Mouse (Mus musculus): Measurements from ENCODE around the gene Parvb. TPM values are rescaled to one million over a fixed set of nuclear protein-coding genes. Genes with fewer than 3 reads are reported as not detected.

The Parvb gene
- polyA plus RNA-seq, 1 experiment from 2014 or later = 2.6 TPM

- Histone ChIP-seq H3K4me3 (no peak overlapping the region), H3K27me3 (no peaks in the 10 kb centered on the region), H3K9me3 (replicated peaks) (no peaks in the 10 kb centered on the region), H3K9ac (no peak overlapping the region), H3K27ac (no peak overlapping the region), H3K36me3 (ENCODE audit: poor library complexity, severe bottlenecking) (peaks cover 76% of the 10 kb centered on the region), H3K4me2 (no peak overlapping the region), H3K4me1 (peaks cover 9% of the 10 kb centered on the region)
- 92% methylated on average over 13 of the region's 13 CpGs for WGBS
- ATAC-seq = no peak
Observed at GRCm38 (mm10) chr15:84210941-84211340, 20.9 kb upstream of the Parvb start.

- ATAC-seq = no peak
- H3K4me2 ChIP-seq = no peak overlapping the region
- no peaks in the 10 kb centered on the region for H3K27me3 ChIP-seq
- H3K9ac ChIP-seq = no peak overlapping the region
- WGBS = 80% methylated on average over 4 of the region's 4 CpGs
- peaks cover 70% of the 10 kb centered on the region for H3K36me3 ChIP-seq (ENCODE audit: poor library complexity, severe bottlenecking)
- no peaks in the 10 kb centered on the region for H3K9me3 ChIP-seq (replicated peaks)
- no peak overlapping the region for H3K27ac ChIP-seq
- H3K4me3 ChIP-seq = no peak overlapping the region
- peaks cover 12% of the 10 kb centered on the region for H3K4me1 ChIP-seq
Observed at GRCm38 (mm10) chr15:84211564-84211963, 20.3 kb upstream of the Parvb start.

GRCm38 (mm10) chr15:84212031-84212755 lies 19.6 kb upstream of the Parvb start:
- peak; percentile 71 for ATAC-seq
- no peak overlapping the region for H3K27ac ChIP-seq
- H3K36me3 ChIP-seq (ENCODE audit: poor library complexity, severe bottlenecking) = peaks cover 64% of the 10 kb centered on the region
- 41% methylated on average over 6 of the region's 6 CpGs for WGBS
- H3K9ac ChIP-seq = no peak overlapping the region
- H3K9me3 ChIP-seq (replicated peaks) = no peaks in the 10 kb centered on the region
- H3K4me2 ChIP-seq = no peak overlapping the region
- no peak overlapping the region for H3K4me3 ChIP-seq
- H3K27me3 ChIP-seq = no peaks in the 10 kb centered on the region
- H3K4me1 ChIP-seq = peaks cover 19% of the 10 kb centered on the region

GRCm38 (mm10) chr15:84212756-84213105 lies 19.1 kb upstream of the Parvb start:
- no peaks in the 10 kb centered on the region for H3K9me3 ChIP-seq (replicated peaks)
- no peak overlapping the region for H3K9ac ChIP-seq
- WGBS = 93% methylated on average over 2 of the region's 2 CpGs
- no peak overlapping the region for H3K27ac ChIP-seq
- H3K4me1 ChIP-seq = peaks cover 23% of the 10 kb centered on the region
- no peaks in the 10 kb centered on the region for H3K27me3 ChIP-seq
- 0 out of 2 replicates have a peak, but pooled peaks have one; percentile 2 for ATAC-seq
- no peak overlapping the region for H3K4me3 ChIP-seq
- H3K4me2 ChIP-seq = no peak overlapping the region
- peaks cover 58% of the 10 kb centered on the region for H3K36me3 ChIP-seq (ENCODE audit: poor library complexity, severe bottlenecking)

DNA sequence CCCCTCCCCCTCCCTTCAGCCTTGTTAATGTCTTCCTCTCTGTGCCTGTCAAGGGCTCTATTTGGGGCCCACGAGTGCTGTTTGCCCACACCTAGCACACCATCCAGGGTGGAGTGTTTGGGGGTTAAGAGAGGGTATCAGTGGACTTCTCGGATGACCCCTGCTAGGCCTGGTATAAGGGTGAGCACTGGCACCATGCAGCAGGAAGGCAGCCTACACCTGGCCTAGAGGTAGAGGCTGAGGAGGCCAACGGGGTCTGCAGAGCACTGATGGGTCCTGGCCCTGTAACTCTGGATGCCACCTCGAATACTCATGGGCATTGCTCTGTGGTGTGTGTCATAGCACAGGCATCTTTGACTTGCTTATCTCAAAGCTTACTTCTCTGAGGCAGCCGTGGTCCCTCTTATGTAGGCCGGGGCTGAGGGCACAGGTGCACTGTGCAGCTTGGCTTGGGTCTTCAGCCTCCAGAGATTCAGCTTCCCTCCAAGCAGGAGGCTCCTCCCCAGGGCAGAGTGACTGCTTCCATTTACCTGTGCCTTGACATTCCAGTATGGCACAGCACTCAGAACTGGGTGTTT lies 18.6 kb upstream of the Parvb start:
- Histone ChIP-seq H3K9me3 (replicated peaks) (no peaks in the 10 kb centered on the region), H3K4me1 (peaks cover 28% of the 10 kb centered on the region), H3K4me2 (no peak overlapping the region), H3K4me3 (no peak overlapping the region), H3K36me3 (ENCODE audit: poor library complexity, severe bottlenecking) (peaks cover 55% of the 10 kb centered on the region), H3K27me3 (no peaks in the 10 kb centered on the region), H3K9ac (no peak overlapping the region), H3K27ac (no peak overlapping the region)
- 0 out of 2 replicates have a peak, but pooled peaks have one; percentile 2 for ATAC-seq
- 92% methylated on average over 6 of the region's 6 CpGs for WGBS

GRCm38 (mm10) chr15:84214476-84214875 lies 17.4 kb upstream of the Parvb start:
- WGBS = 92% methylated on average over 7 of the region's 7 CpGs
- Histone ChIP-seq H3K9me3 (replicated peaks) (no peaks in the 10 kb centered on the region), H3K27me3 (no peaks in the 10 kb centered on the region), H3K27ac (no peak overlapping the region), H3K4me1 (peaks cover 40% of the 10 kb centered on the region), H3K9ac (no peak overlapping the region), H3K36me3 (ENCODE audit: poor library complexity, severe bottlenecking) (peaks cover 45% of the 10 kb centered on the region), H3K4me2 (no peak overlapping the region), H3K4me3 (no peak overlapping the region)
- no peak for ATAC-seq

- Histone ChIP-seq H3K9ac (no peak overlapping the region), H3K4me3 (no peak overlapping the region), H3K4me1 (peaks cover 40% of the 10 kb centered on the region), H3K36me3 (ENCODE audit: poor library complexity, severe bottlenecking) (peaks cover 37% of the 10 kb centered on the region), H3K27ac (no peak overlapping the region), H3K4me2 (no peak overlapping the region), H3K27me3 (no peaks in the 10 kb centered on the region), H3K9me3 (replicated peaks) (no peaks in the 10 kb centered on the region)
- no peak for ATAC-seq
- WGBS = 84% methylated on average over 2 of the region's 2 CpGs
Observed at GRCm38 (mm10) chr15:84215273-84215672, 16.6 kb upstream of the Parvb start.

DNA sequence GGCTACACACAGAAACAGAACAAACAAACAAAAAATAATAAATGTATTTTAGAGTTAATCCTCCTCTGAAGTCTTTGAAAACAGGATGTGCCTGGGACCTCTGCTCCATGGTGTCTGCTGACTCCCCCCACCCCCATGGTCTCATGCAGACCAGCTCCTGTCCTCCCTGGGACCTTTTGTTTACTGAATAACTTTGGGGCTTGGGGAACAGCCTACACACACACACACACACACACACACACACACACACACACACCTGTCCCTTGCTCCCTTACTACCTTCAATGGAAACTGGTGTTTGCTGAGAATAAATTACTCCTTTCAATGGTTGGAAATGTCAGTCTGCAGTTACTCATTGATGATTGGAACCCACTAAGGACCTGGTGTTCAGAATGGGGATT lies 15.8 kb upstream of the Parvb start:
- H3K9ac ChIP-seq = no peak overlapping the region
- ATAC-seq = no peak
- no peak overlapping the region for H3K27ac ChIP-seq
- no peak overlapping the region for H3K4me3 ChIP-seq
- no peaks in the 10 kb centered on the region for H3K9me3 ChIP-seq (replicated peaks)
- no peak overlapping the region for H3K4me2 ChIP-seq
- H3K36me3 ChIP-seq (ENCODE audit: poor library complexity, severe bottlenecking) = peaks cover 30% of the 10 kb centered on the region
- no peaks in the 10 kb centered on the region for H3K27me3 ChIP-seq
- peaks cover 40% of the 10 kb centered on the region for H3K4me1 ChIP-seq

DNA sequence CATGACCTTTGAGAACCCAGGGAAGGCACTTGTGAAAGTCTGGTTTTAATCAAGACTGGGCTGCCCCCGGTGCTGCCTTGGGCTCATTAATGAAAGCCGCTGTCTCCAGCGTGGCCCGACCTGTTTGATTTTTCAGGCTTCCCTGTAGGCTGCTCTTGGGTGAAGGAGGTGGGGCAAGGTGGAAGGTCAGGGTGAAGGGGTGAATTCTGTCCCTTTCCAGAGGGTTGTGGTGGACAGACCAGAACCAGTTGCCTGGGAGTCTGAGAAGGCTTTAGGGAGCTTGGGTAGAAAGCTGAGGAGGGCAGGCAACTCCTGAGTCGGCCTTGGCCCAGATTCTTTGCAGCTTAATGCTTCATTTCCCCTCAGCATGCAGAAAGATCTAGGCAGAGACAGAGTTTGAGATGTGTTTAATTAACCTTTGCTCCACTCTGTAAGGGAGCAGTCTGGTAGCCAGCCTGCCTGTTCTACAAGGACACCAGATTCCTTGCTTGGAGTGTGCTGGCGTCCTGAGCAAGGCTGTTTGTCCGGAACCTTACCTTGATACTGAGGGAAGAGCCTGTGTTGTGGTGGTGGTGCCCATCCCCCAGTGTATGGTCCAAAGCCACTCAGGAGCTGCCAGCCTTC lies 15.3 kb upstream of the Parvb start:
- no peaks in the 10 kb centered on the region for H3K27me3 ChIP-seq
- peaks cover 40% of the 10 kb centered on the region for H3K4me1 ChIP-seq
- peak overlapping the region; percentile 10; the same call in 1 of the 2 replicates for H3K27ac ChIP-seq
- H3K9ac ChIP-seq = no peak overlapping the region
- 40% methylated on average over 7 of the region's 7 CpGs for WGBS
- H3K4me3 ChIP-seq = no peak overlapping the region
- H3K36me3 ChIP-seq (ENCODE audit: poor library complexity, severe bottlenecking) = peaks cover 24% of the 10 kb centered on the region
- ATAC-seq = no peak
- H3K9me3 ChIP-seq (replicated peaks) = no peaks in the 10 kb centered on the region
- H3K4me2 ChIP-seq = no peak overlapping the region

DNA sequence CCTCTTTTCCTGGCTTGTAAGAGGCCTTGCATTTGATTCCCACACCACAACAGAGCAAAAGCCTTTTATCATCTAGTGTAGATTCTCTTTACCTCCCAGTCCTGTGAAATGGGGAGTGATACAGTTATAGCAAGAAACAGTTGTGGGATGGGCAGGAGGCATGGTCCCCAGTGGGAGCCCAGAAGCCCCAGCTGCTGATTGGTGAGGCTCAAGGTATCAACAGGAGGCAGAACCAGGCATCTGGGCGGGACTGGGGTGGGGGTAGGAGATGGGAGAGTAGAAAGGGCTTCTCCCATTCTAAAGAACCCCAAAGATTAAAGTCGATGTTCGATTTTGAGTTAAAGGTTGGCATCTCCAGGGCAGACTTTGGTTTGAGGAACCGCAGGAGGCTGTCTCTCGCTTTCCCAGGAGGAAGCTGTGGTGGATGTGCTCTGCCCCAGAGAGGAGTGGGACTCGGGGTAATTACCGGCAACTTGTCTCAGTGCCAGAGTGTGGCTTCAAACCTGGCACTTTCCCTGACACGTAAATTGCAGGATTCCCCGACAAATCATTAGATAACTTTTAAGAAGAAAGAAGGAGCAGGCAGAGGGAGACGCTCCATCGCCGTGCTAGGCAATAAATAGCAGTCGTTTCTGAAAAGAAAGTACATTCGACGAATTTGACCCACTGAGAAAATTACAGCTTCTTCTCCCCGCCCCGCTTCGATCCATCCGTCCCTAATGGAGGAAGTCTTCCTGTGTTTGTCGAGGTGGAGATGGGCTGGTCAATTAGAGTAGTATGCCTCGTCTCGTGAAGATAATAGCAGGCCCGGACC lies 13.7 kb upstream of the Parvb start:
- Histone ChIP-seq H3K27ac (peak overlapping the region; percentile 55; the same call in 1 of the 2 replicates), H3K4me1 (peaks cover 31% of the 10 kb centered on the region), H3K27me3 (no peaks in the 10 kb centered on the region), H3K9ac (0 out of 2 replicates have a peak overlapping the region, but pooled peaks have one; percentile 5), H3K4me3 (no peak overlapping the region), H3K4me2 (no peak overlapping the region), H3K36me3 (ENCODE audit: poor library complexity, severe bottlenecking) (peaks cover 18% of the 10 kb centered on the region), H3K9me3 (replicated peaks) (no peaks in the 10 kb centered on the region)
- no peak for ATAC-seq
- WGBS = 37% methylated on average over 23 of the region's 23 CpGs

DNA sequence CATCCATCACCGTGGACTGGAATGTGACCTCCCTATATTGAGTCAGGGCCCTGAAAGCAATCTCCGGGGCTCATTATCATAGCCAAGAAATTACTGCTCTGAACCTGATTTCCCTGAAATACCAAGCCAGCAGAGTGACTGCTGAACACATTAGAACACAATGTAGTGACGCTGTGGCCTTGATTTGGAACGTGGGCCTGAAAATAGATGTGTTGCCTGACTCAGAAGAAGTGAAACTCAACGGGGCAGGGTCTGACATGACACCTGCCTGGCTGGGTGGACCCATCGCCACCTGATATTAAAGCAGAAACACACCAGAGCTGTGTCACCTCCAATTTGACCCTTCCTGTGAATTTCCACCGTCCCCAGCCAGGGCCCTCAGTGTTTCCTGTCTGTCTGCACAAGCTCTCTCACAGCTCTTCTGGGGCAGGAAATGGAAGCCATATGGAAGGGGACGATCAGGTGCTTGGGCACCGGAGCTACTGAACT lies 13.0 kb upstream of the Parvb start:
- ATAC-seq = no peak
- H3K27ac ChIP-seq = peak overlapping the region; percentile 55
- H3K4me1 ChIP-seq = peaks cover 38% of the 10 kb centered on the region
- no peaks in the 10 kb centered on the region for H3K9me3 ChIP-seq (replicated peaks)
- no peak overlapping the region for H3K4me2 ChIP-seq
- H3K27me3 ChIP-seq = no peaks in the 10 kb centered on the region
- H3K9ac ChIP-seq = 0 out of 2 replicates have a peak overlapping the region, but pooled peaks have one; percentile 5
- WGBS = 52% methylated on average over 9 of the region's 9 CpGs
- H3K36me3 ChIP-seq (ENCODE audit: poor library complexity, severe bottlenecking) = peaks cover 12% of the 10 kb centered on the region
- no peak overlapping the region for H3K4me3 ChIP-seq

GRCm38 (mm10) chr15:84221539-84221938 lies 10.3 kb upstream of the Parvb start:
- peaks cover 49% of the 10 kb centered on the region for H3K4me1 ChIP-seq
- H3K36me3 ChIP-seq (ENCODE audit: poor library complexity, severe bottlenecking) = no peaks in the 10 kb centered on the region

More at GRCm38 (mm10) chr15:84221539-84221938, 10.3 kb upstream of the Parvb start:
- Histone ChIP-seq H3K9me3 (replicated peaks) (no peaks in the 10 kb centered on the region), H3K4me3 (no peak overlapping the region), H3K27ac (no peak overlapping the region), H3K9ac (no peak overlapping the region), H3K27me3 (no peaks in the 10 kb centered on the region), H3K4me2 (no peak overlapping the region)
- WGBS = 82% methylated on average over 5 of the region's 5 CpGs
- no peak for ATAC-seq
